Mouse (Mus musculus) limb, embryonic 14.5 days (tissue): Measurements from ENCODE around the gene Gm17359. TPM values are rescaled to one million over a fixed set of nuclear protein-coding genes. Genes with fewer than 3 reads are reported as not detected.

Source experiments
- ATAC-seq: fragments of 200-750 bp; cut with Nextera tagmentation; 2 replicates; pipeline ENCODE4 v1.8.0; 2017; ENCODE audit warnings: low read depth, moderate number of reproducible peaks, moderate TSS enrichment; ENCODE audit not compliant: low FRiP score
- DNase-seq: peaks from one replicate; pipeline ENCODE4 v3.0.0-alpha.2; 2015; ENCODE audit warnings: low spot score
- H3K27ac ChIP-seq: fragments of 300-500 bp; sonication (generic); replicated peaks from 2 replicates; pipeline ENCODE4 v1.5.1; 2014; ENCODE audit warnings: low read depth, mild to moderate bottlenecking, low read length, moderate library complexity, mixed read lengths
- H3K27me3 ChIP-seq: fragments of 300-500 bp; sonication (generic); 2 replicates; pipeline ENCODE4 v1.6.1; 2014; ENCODE audit warnings: low read length, mixed read lengths; ENCODE audit not compliant: control insufficient read depth, insufficient read depth
- H3K36me3 ChIP-seq: fragments of 300-500 bp; sonication (generic); 2 replicates; pipeline ENCODE4 v1.6.1; 2014; ENCODE audit warnings: mild to moderate bottlenecking, low read length, moderate library complexity, mixed read lengths; ENCODE audit not compliant: control insufficient read depth, insufficient read depth
- H3K4me1 ChIP-seq: fragments of 300-500 bp; sonication (generic); 2 replicates; pipeline ENCODE4 v1.6.1; 2014; ENCODE audit warnings: antibody characterized with exemption, low read length, mixed read lengths; ENCODE audit not compliant: control insufficient read depth, insufficient read depth
- H3K4me2 ChIP-seq: fragments of 300-500 bp; sonication (generic); replicated peaks from 2 replicates; pipeline ENCODE4 v1.6.1; 2014; ENCODE audit warnings: low read depth, mild to moderate bottlenecking, low read length, moderate library complexity; ENCODE audit not compliant: severe bottlenecking
- H3K4me3 ChIP-seq: fragments of 300-500 bp; sonication (generic); replicated peaks from 2 replicates; pipeline ENCODE4 v1.5.1; 2014; ENCODE audit warnings: low read length
- H3K9ac ChIP-seq: fragments of 300-500 bp; sonication (generic); 2 replicates; pipeline ENCODE4 v1.6.1; 2014; ENCODE audit warnings: mild to moderate bottlenecking, low read depth, low read length, moderate library complexity; ENCODE audit not compliant: severe bottlenecking
- H3K9me3 ChIP-seq: fragments of 300-500 bp; sonication (generic); 2 replicates; pipeline ENCODE4 v1.6.1; 2016; ENCODE audit warnings: low read length; ENCODE audit not compliant: control insufficient read depth
- POLR2A ChIP-seq: fragments of 200-500 bp; IDR thresholded peaks from 2 replicates; pipeline ENCODE4 v1.8.0; 2012; ENCODE audit warnings: inconsistent platforms, mild to moderate bottlenecking, moderate library complexity, borderline replicate concordance; ENCODE audit not compliant: insufficient read depth, insufficient read length; ENCODE audit errors: extremely low read depth
- WGBS: fragments of 180-500 bp; shearing (Covaris S2); extraction: QIAGEN DNeasy Blood & Tissue Kit; methylation state at CpG from one replicate; pipeline ENCODE4 v1.1.7; 2014; 5-methylcytosine and 5-hydroxymethylcytosine counted together
- polyA plus RNA-seq, 2 experiments: library from polyadenylated mRNA; depleted of rRNA in 1 of 2; stranded (reverse) in 1 of 2; unstranded in 1 of 2; fragments of >200 nt; fragmentation: Nextera tagmentation in 1 of 2; extraction: Ambion mirVana in 1 of 2; gene quantifications; 2 replicates each; pipeline versions ENCODE4 v1.2.1 to v1.2.3; 2012 to 2014

Gene Gm17359
- polyA plus RNA-seq, 2 experiments: not detected

DNA sequence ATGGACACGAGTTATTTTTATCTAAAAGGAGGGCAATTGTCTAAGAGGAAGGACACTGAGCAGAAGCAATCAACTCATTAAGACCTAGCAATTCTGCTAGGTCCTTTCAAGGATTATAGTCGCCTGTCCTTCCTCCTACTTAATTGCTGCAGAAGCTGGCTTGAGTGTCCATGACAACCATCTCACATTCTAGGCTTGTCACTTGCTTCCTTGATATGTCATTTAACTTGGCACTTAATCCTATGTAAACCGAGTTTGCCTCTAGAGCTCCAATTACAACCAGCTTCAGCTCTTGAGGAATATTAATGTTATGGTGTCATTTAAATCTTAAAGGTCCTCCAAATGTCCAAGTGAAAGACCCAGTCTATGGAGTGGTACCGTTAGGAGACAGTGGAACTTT is 22.3 kb downstream of the Gm17359 start:
- Histone ChIP-seq H3K36me3 (no peaks in the 10 kb centered on the region), H3K27me3 (no peaks in the 10 kb centered on the region), H3K4me2 (no peak overlapping the region), H3K4me3 (no peak overlapping the region), H3K9me3 (no peaks in the 10 kb centered on the region), H3K4me1 (0 out of 2 replicates have a peak, but pooled peaks cover 6% of the 10 kb centered on the region), H3K27ac (no peak overlapping the region), H3K9ac (no peak overlapping the region)
- no peak for TF ChIP-seq POLR2A
- DNase-seq: no peak
- no peak for ATAC-seq
- 42% methylated on average over 4 of the region's 4 CpGs for WGBS

- 39% methylated on average over 15 of the region's 15 CpGs for WGBS
- no peak for TF ChIP-seq POLR2A
- Histone ChIP-seq H3K4me2 (no peak overlapping the region), H3K4me3 (no peak overlapping the region), H3K36me3 (no peaks in the 10 kb centered on the region), H3K9ac (no peak overlapping the region), H3K9me3 (no peaks in the 10 kb centered on the region), H3K27me3 (no peaks in the 10 kb centered on the region), H3K27ac (0 out of 2 replicates have a peak overlapping the region, but pooled peaks have one; percentile 15), H3K4me1 (0 out of 2 replicates have a peak, but pooled peaks cover 6% of the 10 kb centered on the region)
- ATAC-seq (no peak), DNase-seq (peak; percentile 37)
Measured at GRCm38 (mm10) chr3:79360317-79361101, 24.0 kb downstream of the Gm17359 start.

- Histone ChIP-seq H3K27ac (no peak overlapping the region), H3K4me3 (no peak overlapping the region), H3K9me3 (no peaks in the 10 kb centered on the region), H3K36me3 (no peaks in the 10 kb centered on the region), H3K4me2 (no peak overlapping the region), H3K27me3 (no peaks in the 10 kb centered on the region), H3K4me1 (no peaks in the 10 kb centered on the region), H3K9ac (no peak overlapping the region)
- ATAC-seq (no peak), DNase-seq (no peak)
- TF ChIP-seq POLR2A: no peak
- 75% methylated on average over 8 of the region's 8 CpGs for WGBS
Measured at GRCm38 (mm10) chr3:79366098-79366497, 29.6 kb downstream of the Gm17359 start.

DNA sequence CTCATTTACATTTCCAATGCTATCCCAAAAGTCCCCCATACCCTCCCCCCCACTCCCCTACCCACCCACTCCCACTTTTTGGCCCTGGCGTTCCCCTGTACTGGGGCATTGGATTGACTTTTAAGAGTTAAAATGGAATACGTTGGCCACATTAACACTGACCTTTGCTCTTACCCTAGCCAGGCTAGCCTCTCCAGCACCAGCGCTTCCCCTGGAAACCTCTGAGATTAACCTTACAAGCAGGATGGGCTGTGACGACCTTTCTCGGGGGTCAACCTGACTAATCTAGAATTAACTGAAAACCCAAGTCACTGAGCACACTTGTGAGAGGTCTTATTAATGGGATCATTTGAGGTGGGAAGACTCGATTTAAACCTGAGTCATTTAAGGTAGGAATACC is 31.8 kb downstream of the Gm17359 start:
- ATAC-seq: no peak
- 74% methylated on average over 6 of the region's 6 CpGs for WGBS
- H3K9ac ChIP-seq: no peak overlapping the region
- H3K4me1 ChIP-seq: no peaks in the 10 kb centered on the region
- H3K4me2 ChIP-seq: no peak overlapping the region
- no peaks in the 10 kb centered on the region for H3K27me3 ChIP-seq
- no peak overlapping the region for H3K4me3 ChIP-seq
- no peak for DNase-seq
- TF ChIP-seq POLR2A: no peak
- H3K9me3 ChIP-seq: no peaks in the 10 kb centered on the region
- H3K36me3 ChIP-seq: no peaks in the 10 kb centered on the region
- no peak overlapping the region for H3K27ac ChIP-seq

- H3K27me3 ChIP-seq: no peaks in the 10 kb centered on the region
- no peak for ATAC-seq
Measured at GRCm38 (mm10) chr3:79370385-79370929, 34.0 kb downstream of the Gm17359 start.

More at GRCm38 (mm10) chr3:79370385-79370929, 34.0 kb downstream of the Gm17359 start:
- TF ChIP-seq POLR2A: no peak
- Histone ChIP-seq H3K36me3 (no peaks in the 10 kb centered on the region), H3K4me2 (no peak overlapping the region), H3K9ac (no peak overlapping the region), H3K4me1 (no peaks in the 10 kb centered on the region), H3K9me3 (no peaks in the 10 kb centered on the region), H3K4me3 (no peak overlapping the region), H3K27ac (no peak overlapping the region)
- WGBS: 69% methylated on average over 4 of the region's 4 CpGs
- no peak for DNase-seq
